Mouse (Mus musculus) neural tube, embryonic 12.5 days (tissue): ENCODE measurements at regions not wholly inside any gene's neighbourhood (a gene's known extent, or its start where the extent isn't known, plus 50 kb on each side); places are given as distances from the start of the nearest gene placed in this dataset. TPM values are rescaled to one million over a fixed set of nuclear protein-coding genes. Genes with fewer than 3 reads are reported as not detected.

ENCODE experiments used
- ATAC-seq: fragments of 200-750 bp; cut with Nextera tagmentation; 2 replicates; pipeline ENCODE4 v1.8.0; 2017; ENCODE audit warnings: low read depth, mild to moderate bottlenecking, moderate TSS enrichment, moderate library complexity; ENCODE audit not compliant: low FRiP score
- H3K27ac ChIP-seq: fragments of 300-500 bp; sonication (generic); 2 replicates; pipeline ENCODE4 v1.5.1; 2016
- H3K27me3 ChIP-seq: fragments of 300-500 bp; sonication (generic); replicated peaks from 2 replicates; pipeline ENCODE4 v1.6.1; 2016; ENCODE audit warnings: mild to moderate bottlenecking
- H3K36me3 ChIP-seq: fragments of 300-500 bp; sonication (generic); 2 replicates; pipeline ENCODE4 v1.6.1; 2016; ENCODE audit warnings: mild to moderate bottlenecking
- H3K4me1 ChIP-seq: fragments of 300-500 bp; sonication (generic); 2 replicates; pipeline ENCODE4 v1.6.1; 2016
- H3K4me2 ChIP-seq: fragments of 300-500 bp; sonication (generic); replicated peaks from 2 replicates; pipeline ENCODE4 v1.6.1; 2016; ENCODE audit warnings: mild to moderate bottlenecking
- H3K4me3 ChIP-seq: fragments of 300-500 bp; sonication (generic); 2 replicates; pipeline ENCODE4 v1.5.1; 2016
- H3K9ac ChIP-seq: fragments of 300-500 bp; sonication (generic); 2 replicates; pipeline ENCODE4 v1.6.1; 2016; ENCODE audit warnings: mild to moderate bottlenecking
- H3K9me3 ChIP-seq: fragments of 300-500 bp; sonication (generic); 2 replicates; pipeline ENCODE4 v1.6.1; 2016; ENCODE audit warnings: mild to moderate bottlenecking
- WGBS: fragments of 180-500 bp; shearing (Covaris S2); methylation state at CpG from one replicate; pipeline ENCODE4 v1.1.7; 2016; 5-methylcytosine and 5-hydroxymethylcytosine counted together
- microRNA-seq: library from miRNA; unstranded; fragments of <30 nt; microRNA quantifications from one replicate; pipeline ENCODE4, GENCODE M21; 2017

GRCm38 (mm10) chr13:6479667-6480066 lies 68.3 kb upstream of the Pitrm1 start:
- H3K4me3 ChIP-seq, result no peak overlapping the region
- H3K4me1 ChIP-seq, result no peaks in the 10 kb centered on the region
- no peaks in the 10 kb centered on the region for H3K27me3 ChIP-seq
- H3K9me3 ChIP-seq, result no peaks in the 10 kb centered on the region
- 69% methylated on average over 6 of the region's 6 CpGs for WGBS
- H3K4me2 ChIP-seq, result no peak overlapping the region
- H3K36me3 ChIP-seq, result no peaks in the 10 kb centered on the region
- no peak overlapping the region for H3K27ac ChIP-seq
- no peak for ATAC-seq
- no peak overlapping the region for H3K9ac ChIP-seq

- Histone ChIP-seq H3K4me3 (no peak overlapping the region), H3K9me3 (no peaks in the 10 kb centered on the region), H3K9ac (no peak overlapping the region), H3K4me2 (no peak overlapping the region), H3K4me1 (no peaks in the 10 kb centered on the region), H3K27me3 (no peaks in the 10 kb centered on the region), H3K36me3 (no peaks in the 10 kb centered on the region), H3K27ac (no peak overlapping the region)
- ATAC-seq, result no peak
These were observed 63.5 kb upstream of the Pitrm1 start for GRCm38 (mm10) chr13:6484418-6484817.

- H3K27me3 ChIP-seq, result no peaks in the 10 kb centered on the region
- no peak overlapping the region for H3K9ac ChIP-seq
- H3K27ac ChIP-seq, result no peak overlapping the region
- H3K4me1 ChIP-seq, result no peaks in the 10 kb centered on the region
- no peak for ATAC-seq
- no peaks in the 10 kb centered on the region for H3K36me3 ChIP-seq
- H3K4me2 ChIP-seq, result no peak overlapping the region
- WGBS, result 86% methylated on average over 3 of the region's 3 CpGs
- no peaks in the 10 kb centered on the region for H3K9me3 ChIP-seq
- H3K4me3 ChIP-seq, result no peak overlapping the region
These were observed 60.1 kb upstream of the Pitrm1 start for GRCm38 (mm10) chr13:6487837-6488236.

- no peaks in the 10 kb centered on the region for H3K36me3 ChIP-seq
- H3K27ac ChIP-seq, result no peak overlapping the region
- H3K27me3 ChIP-seq, result no peaks in the 10 kb centered on the region
- no peaks in the 10 kb centered on the region for H3K9me3 ChIP-seq
- WGBS, result 81% methylated on average over 5 of the region's 5 CpGs
- no peaks in the 10 kb centered on the region for H3K4me1 ChIP-seq
- H3K9ac ChIP-seq, result no peak overlapping the region
- no peak overlapping the region for H3K4me2 ChIP-seq
- ATAC-seq, result no peak
- no peak overlapping the region for H3K4me3 ChIP-seq
These were observed 54.9 kb upstream of the Pitrm1 start for GRCm38 (mm10) chr13:6492916-6493619.

Small RNA genes in the stretch of these regions (microRNA-seq; reads per million reads assigned to microRNA genes)
- gene Gm26259, result not detected
